Mouse (Mus musculus) heart, embryonic 14.5 days (tissue): ENCODE data around the gene Rnls. TPM values are rescaled to one million over a fixed set of nuclear protein-coding genes. Genes with fewer than 3 reads are reported as not detected.

Experiments used
- ATAC-seq: fragments of 200-750 bp; cut with Nextera tagmentation; 2 replicates; pipeline ENCODE4 v1.8.0; 2017; ENCODE audit warnings: low read depth, moderate TSS enrichment; ENCODE audit not compliant: insufficient number of reproducible peaks, insufficient read depth, low FRiP score
- H3K27ac ChIP-seq, 2 experiments: fragments of 200-500 bp in 1 of 2; fragments of 300-500 bp in 1 of 2; sonication (generic) in 1 of 2; replicated peaks in 1 of 2; 2 replicates each; pipeline ENCODE4 v1.5.1; 2012 to 2014; ENCODE audit warnings: low read depth in 2 of 2, low read length in 2 of 2, control low read depth in 1 of 2, mild to moderate bottlenecking in 1 of 2, mixed read lengths in 1 of 2; ENCODE audit not compliant: control insufficient read depth in 1 of 2, insufficient read depth in 1 of 2
- H3K27me3 ChIP-seq: fragments of 300-500 bp; sonication (generic); 2 replicates; pipeline ENCODE4 v1.6.1; 2014; ENCODE audit warnings: mild to moderate bottlenecking, low read length, control low read depth; ENCODE audit not compliant: control insufficient read depth, insufficient read depth
- H3K36me3 ChIP-seq: fragments of 300-500 bp; sonication (generic); 2 replicates; pipeline ENCODE4 v1.6.1; 2014; ENCODE audit warnings: mild to moderate bottlenecking, control low read depth, low read length, mixed read lengths; ENCODE audit not compliant: control insufficient read depth, insufficient read depth
- H3K4me1 ChIP-seq, 2 experiments: fragments of 200-500 bp in 1 of 2; fragments of 300-500 bp in 1 of 2; sonication (generic) in 1 of 2; 2 replicates each; pipeline ENCODE4 v1.6.1; 2012 to 2014; ENCODE audit warnings: low read length in 2 of 2, control low read depth in 1 of 2, mixed read lengths in 1 of 2; ENCODE audit not compliant: control insufficient read depth in 2 of 2, insufficient read depth in 2 of 2
- H3K4me2 ChIP-seq: fragments of 300-500 bp; sonication (generic); 2 replicates; pipeline ENCODE4 v1.6.1; 2014; ENCODE audit warnings: mild to moderate bottlenecking, low read length
- H3K4me3 ChIP-seq, 2 experiments: fragments of 200-500 bp in 1 of 2; fragments of 300-500 bp in 1 of 2; sonication (generic) in 1 of 2; 2 replicates each; pipeline ENCODE4 v1.5.1; 2012 to 2014; ENCODE audit warnings: low read length in 2 of 2, mild to moderate bottlenecking in 2 of 2, control low read depth in 1 of 2, low read depth in 1 of 2, moderate library complexity in 1 of 2; ENCODE audit not compliant: control insufficient read depth in 1 of 2, insufficient read depth in 1 of 2
- H3K9ac ChIP-seq: fragments of 300-500 bp; sonication (generic); 2 replicates; pipeline ENCODE4 v1.6.1; 2014; ENCODE audit warnings: mild to moderate bottlenecking, low read length
- H3K9me3 ChIP-seq: fragments of 300-500 bp; sonication (generic); 2 replicates; pipeline ENCODE4 v1.6.1; 2016; ENCODE audit warnings: low read length, control low read depth; ENCODE audit not compliant: control insufficient read depth
- WGBS: fragments of 180-500 bp; shearing (Covaris S2); extraction: QIAGEN DNeasy Blood & Tissue Kit; methylation state at CpG from one replicate; pipeline ENCODE4 v1.1.7; 2014; 5-methylcytosine and 5-hydroxymethylcytosine counted together
- polyA plus RNA-seq: library from polyadenylated mRNA; unstranded; fragments of >200 nt; fragmentation: Nextera tagmentation; extraction: Ambion mirVana; gene quantifications from 2 replicates; pipeline ENCODE4 v1.2.1, GENCODE M21; 2014

The Rnls gene
- polyA plus RNA-seq, 1 experiment from 2014 or later = 11.5 TPM

- Histone ChIP-seq H3K9ac (no peak overlapping the region), H3K9me3 (no peaks in the 10 kb centered on the region), H3K4me1 (no peaks in the 10 kb centered on the region), H3K4me2 (no peak overlapping the region), H3K36me3 (no peaks in the 10 kb centered on the region), H3K27ac (no peak overlapping the region), H3K27me3 (no peaks in the 10 kb centered on the region), H3K4me3 (no peak overlapping the region)
- WGBS = 75% methylated on average over 1 of the region's 1 CpGs
- ATAC-seq = no peak
These were observed 132.9 kb downstream of the Rnls start for GRCm38 (mm10) chr19:33259164-33259563.

- 48% methylated on average over 5 of the region's 5 CpGs for WGBS
- H3K27me3 ChIP-seq = no peaks in the 10 kb centered on the region
- H3K4me3 ChIP-seq = no peak overlapping the region
- ATAC-seq = no peak
- H3K4me2 ChIP-seq = no peak overlapping the region
- no peaks in the 10 kb centered on the region for H3K9me3 ChIP-seq
- no peaks in the 10 kb centered on the region for H3K4me1 ChIP-seq
- H3K27ac ChIP-seq = no peak overlapping the region
- no peaks in the 10 kb centered on the region for H3K36me3 ChIP-seq
- H3K9ac ChIP-seq = no peak overlapping the region
These were observed 138.2 kb downstream of the Rnls start for GRCm38 (mm10) chr19:33253893-33254292.

DNA sequence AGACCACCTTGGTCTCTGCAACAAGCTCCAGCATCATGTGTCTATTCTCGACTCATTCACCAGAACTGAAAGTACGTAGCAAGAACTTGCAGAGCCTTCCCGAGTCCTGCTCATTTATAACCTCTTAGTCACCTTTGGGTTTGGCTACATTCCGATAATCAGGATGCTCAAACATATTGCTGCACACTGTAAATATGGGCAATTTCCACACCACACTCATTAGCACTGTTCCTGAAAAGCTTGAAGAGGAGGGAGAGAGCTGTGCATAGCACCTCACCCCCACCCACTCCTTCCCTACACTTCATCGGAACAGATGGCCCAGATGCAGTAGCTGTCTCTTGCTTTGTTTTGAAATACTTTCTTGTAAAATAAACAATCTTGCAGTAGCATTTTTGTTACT lies 139.9 kb downstream of the Rnls start:
- Histone ChIP-seq H3K9me3 (no peaks in the 10 kb centered on the region), H3K4me2 (no peak overlapping the region), H3K4me3 (no peak overlapping the region), H3K9ac (no peak overlapping the region), H3K36me3 (no peaks in the 10 kb centered on the region), H3K4me1 (no peaks in the 10 kb centered on the region), H3K27ac (no peak overlapping the region), H3K27me3 (no peaks in the 10 kb centered on the region)
- 78% methylated on average over 5 of the region's 5 CpGs for WGBS
- ATAC-seq = no peak

- no peak for ATAC-seq
- no peak overlapping the region for H3K27ac ChIP-seq
- 78% methylated on average over 2 of the region's 2 CpGs for WGBS
These were observed 147.9 kb downstream of the Rnls start for GRCm38 (mm10) chr19:33244196-33244595.

GRCm38 (mm10) chr19:33240386-33240785 lies 151.7 kb downstream of the Rnls start:
- Histone ChIP-seq H3K36me3 (no peaks in the 10 kb centered on the region), H3K27me3 (no peaks in the 10 kb centered on the region)
- ATAC-seq = no peak

More at GRCm38 (mm10) chr19:33244196-33244595, 147.9 kb downstream of the Rnls start:
- Histone ChIP-seq H3K4me1 (no peaks in the 10 kb centered on the region), H3K9me3 (no peaks in the 10 kb centered on the region), H3K36me3 (no peaks in the 10 kb centered on the region), H3K9ac (no peak overlapping the region), H3K4me3 (no peak overlapping the region), H3K27me3 (no peaks in the 10 kb centered on the region), H3K4me2 (no peak overlapping the region)

DNA sequence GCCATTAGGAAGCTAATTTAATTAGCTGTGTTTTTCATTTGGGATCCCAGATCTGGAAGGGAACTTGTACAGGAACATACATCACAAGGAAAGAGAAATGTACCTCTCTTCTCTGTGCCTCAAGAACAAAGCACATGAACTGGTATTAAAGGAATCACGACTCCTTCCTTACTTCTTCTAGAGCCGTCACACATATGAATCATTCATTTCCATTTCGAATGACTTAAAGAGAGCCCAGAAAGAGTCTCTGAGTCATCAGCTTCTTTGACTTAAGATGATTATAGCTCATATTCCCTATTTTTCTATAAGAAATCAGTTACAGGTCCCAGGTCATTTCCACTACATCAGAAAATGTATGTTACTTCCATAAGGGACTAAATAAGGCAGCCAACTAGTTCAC lies 159.2 kb downstream of the Rnls start:
- Histone ChIP-seq H3K9ac (no peak overlapping the region), H3K27ac (no peak overlapping the region), H3K36me3 (no peaks in the 10 kb centered on the region), H3K4me3 (no peak overlapping the region), H3K27me3 (no peaks in the 10 kb centered on the region), H3K9me3 (no peaks in the 10 kb centered on the region), H3K4me1 (no peaks in the 10 kb centered on the region), H3K4me2 (no peak overlapping the region)
- ATAC-seq = no peak
- 76% methylated on average over 3 of the region's 3 CpGs for WGBS

More at GRCm38 (mm10) chr19:33240386-33240785, 151.7 kb downstream of the Rnls start:
- Histone ChIP-seq H3K9ac (no peak overlapping the region), H3K4me3 (no peak overlapping the region), H3K9me3 (no peaks in the 10 kb centered on the region), H3K4me2 (no peak overlapping the region), H3K27ac (no peak overlapping the region), H3K4me1 (no peaks in the 10 kb centered on the region)
- 56% methylated on average over 2 of the region's 2 CpGs for WGBS

DNA sequence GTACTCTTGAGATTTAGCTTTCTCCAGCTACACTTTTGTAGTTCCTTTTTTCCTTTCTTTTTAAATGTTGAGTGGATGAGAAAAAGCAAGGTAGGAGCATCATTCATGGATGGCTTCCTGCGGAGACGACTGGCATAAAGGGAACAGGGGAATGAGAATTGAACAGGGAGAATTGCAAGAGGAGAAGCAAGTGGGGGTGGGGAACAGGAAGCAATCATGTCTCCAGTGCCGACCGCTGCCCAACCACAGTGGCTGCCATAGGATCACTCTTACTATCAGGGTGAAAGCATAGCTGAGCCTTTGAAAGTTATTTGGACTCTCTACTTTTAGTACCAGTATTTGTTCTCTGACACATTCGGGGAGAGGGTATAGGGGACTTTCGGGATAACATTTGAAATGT lies 160.8 kb downstream of the Rnls start:
- no peaks in the 10 kb centered on the region for H3K27me3 ChIP-seq
- no peaks in the 10 kb centered on the region for H3K4me1 ChIP-seq
- ATAC-seq = no peak
- H3K9ac ChIP-seq = no peak overlapping the region
- no peak overlapping the region for H3K27ac ChIP-seq
- WGBS = 51% methylated on average over 6 of the region's 6 CpGs
- H3K36me3 ChIP-seq = no peaks in the 10 kb centered on the region
- H3K4me2 ChIP-seq = no peak overlapping the region
- H3K4me3 ChIP-seq = no peak overlapping the region
- no peaks in the 10 kb centered on the region for H3K9me3 ChIP-seq

- no peak for ATAC-seq
- Histone ChIP-seq H3K27ac (no peak overlapping the region), H3K4me3 (no peak overlapping the region), H3K4me1 (0 out of 4 replicates have a peak, but pooled peaks cover 0 to 4% of the 10 kb centered on the region in 2 experiments), H3K4me2 (no peak overlapping the region), H3K9me3 (no peaks in the 10 kb centered on the region), H3K9ac (no peak overlapping the region), H3K36me3 (no peaks in the 10 kb centered on the region), H3K27me3 (no peaks in the 10 kb centered on the region)
- WGBS = 4% methylated on average over 3 of the region's 3 CpGs
These were observed 165.1 kb downstream of the Rnls start for GRCm38 (mm10) chr19:33227004-33227403.
